Mouse (Mus musculus) layer of hippocampus, adult 2 months (tissue): Measurements from ENCODE around the gene Cc2d1a. TPM values are rescaled to one million over a fixed set of nuclear protein-coding genes. Genes with fewer than 3 reads are reported as not detected.
A peak's percentile ranks its signal among the peaks of the same experiment; 100 is the strongest.

ENCODE experiments used
- DNase-seq, 2 experiments: peaks; one replicate each; pipeline ENCODE4 v3.0.0; 2022; ENCODE audit warnings: low spot score in 2 of 2
- H3K27ac ChIP-seq: fragments of 200-600 bp; 2 replicates; pipeline ENCODE4 v1.8.1; 2022
- H3K4me3 ChIP-seq: fragments of 200-600 bp; 2 replicates; pipeline ENCODE4 v1.8.1; 2022; ENCODE audit warnings: mild to moderate bottlenecking
- CTCF ChIP-seq: fragments of 200-600 bp; conservative IDR thresholded peaks from 2 replicates; pipeline ENCODE4 v1.8.1; 2022; ENCODE audit warnings: antibody characterized with exemption, mild to moderate bottlenecking, moderate library complexity
- microRNA-seq, 2 experiments: library from miRNA; unstranded; fragments of <30 nt; microRNA quantifications; one replicate each; pipeline ENCODE4 v1.2.0; 2021
- total RNA-seq, 2 experiments: library from RNA; stranded (reverse); gene quantifications; 2 replicates each; pipeline ENCODE4 v1.2.3; 2021

Gene Cc2d1a
- total RNA-seq, 2 experiments from 2014 or later, result 53.2 to 57.8 TPM

DNA sequence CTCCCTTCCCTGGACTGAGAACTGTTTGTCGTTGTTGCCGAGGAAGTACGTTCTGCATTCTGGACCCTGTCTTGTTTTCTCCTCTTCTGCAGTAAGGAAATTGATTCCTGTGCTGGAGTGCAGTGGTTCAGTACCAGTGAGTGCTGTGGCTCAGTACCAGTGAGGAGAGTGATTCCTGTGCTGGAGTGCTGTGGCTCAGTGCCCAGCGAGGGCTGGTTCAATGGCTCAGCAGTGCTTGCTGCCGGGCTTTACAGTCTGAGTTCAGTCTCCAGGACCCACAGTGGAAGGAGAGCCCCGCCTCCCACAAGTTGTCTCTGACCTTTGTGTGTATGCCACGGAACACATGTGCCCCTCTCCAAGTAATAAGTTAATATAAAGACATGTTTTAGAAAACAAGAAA is 60.6 kb downstream of the Cc2d1a start:
- no peak for DNase-seq
- Histone ChIP-seq H3K27ac (no peak overlapping the region), H3K4me3 (no peak overlapping the region)
- no peak for TF ChIP-seq CTCF

DNA sequence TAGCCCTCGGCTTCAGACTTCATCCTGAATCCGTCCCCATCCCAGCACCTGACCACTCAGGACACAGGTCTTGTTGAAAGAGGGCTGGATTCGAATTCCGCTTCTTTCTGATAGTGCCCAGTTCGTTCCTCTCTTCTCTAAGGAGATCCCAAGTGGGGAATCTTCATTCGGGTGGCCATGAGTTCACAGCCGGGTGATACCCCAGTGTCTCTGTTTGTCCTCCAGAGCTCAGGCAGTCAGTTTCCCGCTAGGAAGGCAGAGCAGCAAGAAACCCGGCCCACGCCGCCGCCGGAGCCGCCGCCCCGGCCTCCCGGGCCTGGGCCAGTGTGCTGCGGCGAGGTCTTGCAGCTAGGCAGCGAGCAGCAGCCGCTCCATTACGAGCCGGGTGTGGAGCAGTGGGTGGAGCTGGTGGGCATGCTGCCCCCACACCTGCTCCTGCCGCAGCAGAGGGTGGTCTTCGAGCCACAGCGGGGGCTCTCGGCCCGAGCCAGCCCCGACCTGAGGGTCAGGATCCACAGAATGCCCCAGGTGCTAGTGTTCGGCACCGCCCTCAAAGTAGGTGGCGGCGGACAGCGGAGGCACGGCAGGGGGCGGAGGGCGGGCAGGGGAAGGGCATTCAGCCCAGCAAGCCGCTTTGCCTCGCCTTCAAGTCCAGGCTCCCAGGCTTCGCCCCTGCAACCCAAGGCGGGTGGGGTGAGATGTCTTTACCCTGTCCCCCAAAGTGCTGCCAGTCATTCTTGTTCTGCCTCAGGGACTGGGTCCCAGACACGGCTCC is 63.2 kb downstream of the Cc2d1a start:
- no peak for TF ChIP-seq CTCF
- Histone ChIP-seq H3K4me3 (no peak overlapping the region), H3K27ac (no peak overlapping the region)
- DNase-seq, result no peak

DNA sequence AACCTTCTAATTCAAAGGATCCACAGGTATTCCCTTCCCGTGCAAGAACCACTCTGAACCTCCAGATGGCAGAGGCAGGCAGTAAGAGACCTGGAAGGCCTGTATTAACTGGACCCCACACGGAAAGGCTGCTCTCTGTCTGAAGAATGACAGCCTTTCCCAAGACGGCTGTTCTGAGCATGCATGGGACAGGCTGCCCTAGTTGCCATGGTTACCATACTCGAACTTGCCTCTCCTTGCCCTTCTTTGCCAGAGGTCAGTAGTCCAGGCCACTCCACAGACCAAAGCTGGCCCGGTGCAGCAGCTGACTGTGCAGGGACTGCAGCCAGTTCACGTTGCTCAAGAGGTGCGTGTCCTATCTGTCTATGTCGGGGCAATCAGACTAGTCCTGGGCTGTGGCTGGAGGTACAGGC is 63.9 kb downstream of the Cc2d1a start:
- Histone ChIP-seq H3K4me3 (no peak overlapping the region), H3K27ac (no peak overlapping the region)
- no peak for DNase-seq
- TF ChIP-seq CTCF, result peak; percentile 39

Small RNA genes within 50 kb of the gene (microRNA-seq; reads per million reads assigned to microRNA genes)
- gene Gm25110 (0 reads per million in 2 experiments), gene Mir181c (2,269 to 2,479 reads per million in 2 experiments), gene Mir181d (1,750 to 2,114 reads per million in 2 experiments), gene Mir709 (0 reads per million in 2 experiments)

Other genes starting within 250 kb of the Cc2d1a start
- gene Adgrl1, start 247.8 kb downstream of the Cc2d1a start, total RNA-seq, result 100 to 1,000 TPM; 328 to 329 TPM
- under 1 TPM; 0.44 to 0.87 TPM for gene Gm10644, start 192.7 kb downstream of the Cc2d1a start, total RNA-seq
- under 1 TPM; 0.44 to 0.82 TPM for gene Asf1b, start 192.4 kb downstream of the Cc2d1a start, total RNA-seq
- 100 to 1,000 TPM; 256 to 257 TPM for gene Prkaca, start 174.9 kb downstream of the Cc2d1a start, total RNA-seq
- 10 to 100 TPM; 40.7 to 41.2 TPM for gene Samd1, start 150.3 kb downstream of the Cc2d1a start, total RNA-seq
- under 1 TPM; 0.66 to 0.82 TPM for gene 1700067K01Rik, start 146.4 kb downstream of the Cc2d1a start, total RNA-seq
- 1 to 10 TPM in 1 of 2 experiments, not detected in 1; 1.1 TPM for gene 2210011C24Rik, start 135.8 kb downstream of the Cc2d1a start, total RNA-seq
- gene Palm3, start 126.5 kb downstream of the Cc2d1a start, total RNA-seq, result 1 to 10 TPM; 2.8 TPM
- 1 to 10 TPM; 2.0 TPM for gene Il27ra, start 105.3 kb downstream of the Cc2d1a start, total RNA-seq
- gene Rln3, start 102.9 kb downstream of the Cc2d1a start, total RNA-seq, result not detected
- 1 to 10 TPM; 4.2 to 6.7 TPM for gene Gm10643, start 82.8 kb downstream of the Cc2d1a start, total RNA-seq
- 10 to 100 TPM; 28.7 to 33.3 TPM for gene Rfx1, start 81.1 kb downstream of the Cc2d1a start, total RNA-seq
- 10 to 100 TPM; 21.2 to 22.5 TPM for gene Dcaf15, start 43.2 kb downstream of the Cc2d1a start, total RNA-seq
- gene Podnl1, start 21.9 kb downstream of the Cc2d1a start, total RNA-seq, result not detected
- 1 to 10 TPM; 2.1 to 2.9 TPM for gene 4930432K21Rik, start 89 bp upstream of the Cc2d1a start, total RNA-seq
- 1 to 10 TPM; 2.6 to 5.0 TPM for gene Nanos3, start 37.3 kb upstream of the Cc2d1a start, total RNA-seq
- gene Zswim4, start 89.1 kb upstream of the Cc2d1a start, total RNA-seq, result 10 to 100 TPM; 18.0 to 19.3 TPM
- 100 to 1,000 TPM; 143 to 146 TPM for gene D8Ertd738e, start 101.8 kb upstream of the Cc2d1a start, total RNA-seq
- 10 to 100 TPM; 19.0 to 21.9 TPM for gene Mri1, start 109.4 kb upstream of the Cc2d1a start, total RNA-seq
- gene Ccdc130, start 122.4 kb upstream of the Cc2d1a start, total RNA-seq, result 10 to 100 TPM; 31.9 to 35.9 TPM
- 100 to 1,000 TPM; 207 to 219 TPM for gene Cacna1a, start 240.5 kb upstream of the Cc2d1a start, total RNA-seq